Mouse (Mus musculus) midbrain, embryonic 11.5 days (tissue): ENCODE results near the gene Eif4e1b. TPM values are rescaled to one million over a fixed set of nuclear protein-coding genes. Genes with fewer than 3 reads are reported as not detected.

Source experiments
- ATAC-seq: fragments of 200-750 bp; cut with Nextera tagmentation; 2 replicates; pipeline ENCODE4 v1.8.0; 2017; ENCODE audit warnings: moderate TSS enrichment, moderate library complexity; ENCODE audit not compliant: low FRiP score
- DNase-seq: peaks from one replicate; pipeline ENCODE4 v3.0.0; 2015; ENCODE audit warnings: low spot score; ENCODE audit errors: missing footprints
- H3K27ac ChIP-seq: fragments of 300-500 bp; sonication (generic); 2 replicates; pipeline ENCODE4 v1.5.1; 2014; ENCODE audit warnings: low read depth, low read length
- H3K27me3 ChIP-seq: fragments of 300-500 bp; sonication (generic); 2 replicates; pipeline ENCODE4 v1.6.1; 2014; ENCODE audit warnings: mild to moderate bottlenecking, low read length, moderate library complexity, mixed read lengths; ENCODE audit not compliant: control insufficient read depth, insufficient read depth
- H3K36me3 ChIP-seq: fragments of 300-500 bp; sonication (generic); 2 replicates; pipeline ENCODE4 v1.6.1; 2014; ENCODE audit warnings: mild to moderate bottlenecking, low read length, moderate library complexity, mixed read lengths; ENCODE audit not compliant: control insufficient read depth, insufficient read depth
- H3K4me1 ChIP-seq: fragments of 300-500 bp; sonication (generic); 2 replicates; pipeline ENCODE4 v1.6.1; 2014; ENCODE audit warnings: low read length; ENCODE audit not compliant: control insufficient read depth, insufficient read depth
- H3K4me2 ChIP-seq: fragments of 300-500 bp; sonication (generic); 2 replicates; pipeline ENCODE4 v1.6.1; 2014; ENCODE audit warnings: mild to moderate bottlenecking, moderate library complexity
- H3K4me3 ChIP-seq: fragments of 300-500 bp; sonication (generic); 2 replicates; pipeline ENCODE4 v1.5.1; 2014; ENCODE audit warnings: low read depth, low read length
- H3K9ac ChIP-seq: fragments of 300-500 bp; sonication (generic); 2 replicates; pipeline ENCODE4 v1.6.1; 2014; ENCODE audit warnings: low read length
- H3K9me3 ChIP-seq: fragments of 300-500 bp; sonication (generic); 2 replicates; pipeline ENCODE4 v1.6.1; 2016; ENCODE audit warnings: low read length; ENCODE audit not compliant: control insufficient read depth
- WGBS: fragments of 180-500 bp; shearing (Covaris S2); extraction: QIAGEN DNeasy Blood & Tissue Kit; methylation state at CpG from one replicate; pipeline ENCODE4 v1.1.7; 2014; 5-methylcytosine and 5-hydroxymethylcytosine counted together
- polyA plus RNA-seq: library from polyadenylated mRNA; unstranded; fragments of >200 nt; fragmentation: Nextera tagmentation; extraction: Ambion mirVana; gene quantifications from 2 replicates; pipeline ENCODE4 v1.2.1, GENCODE M21; 2014

Eif4e1b gene
- polyA plus RNA-seq, 1 experiment from 2014 or later, result not detected

- H3K4me2 ChIP-seq, result no peak overlapping the region
- ATAC-seq, result 0 out of 2 replicates have a peak, but pooled peaks have one; percentile 24
Observed at GRCm38 (mm10) chr13:54806434-54806976, 22.7 kb downstream of the Eif4e1b start.

GRCm38 (mm10) chr13:54808067-54808466 is 24.3 kb downstream of the Eif4e1b start:
- Histone ChIP-seq H3K9me3 (no peaks in the 10 kb centered on the region), H3K9ac (no peak overlapping the region), H3K4me2 (no peak overlapping the region), H3K36me3 (no peaks in the 10 kb centered on the region), H3K27me3 (no peaks in the 10 kb centered on the region; the same call in 1 of the 2 replicates), H3K4me1 (0 out of 2 replicates have a peak, but pooled peaks cover 2% of the 10 kb centered on the region), H3K4me3 (no peak overlapping the region), H3K27ac (no peak overlapping the region)
- no peak for DNase-seq
- WGBS, result 83% methylated on average over 12 of the region's 12 CpGs
- ATAC-seq, result no peak

More at GRCm38 (mm10) chr13:54806434-54806976, 22.7 kb downstream of the Eif4e1b start:
- Histone ChIP-seq H3K36me3 (no peaks in the 10 kb centered on the region), H3K27ac (no peak overlapping the region), H3K9ac (no peak overlapping the region), H3K4me1 (0 out of 2 replicates have a peak, but pooled peaks cover 2% of the 10 kb centered on the region), H3K4me3 (no peak overlapping the region), H3K27me3 (no peaks in the 10 kb centered on the region; the same call in 1 of the 2 replicates), H3K9me3 (no peaks in the 10 kb centered on the region)
- 21% methylated on average over 13 of the region's 13 CpGs for WGBS
- no peak for DNase-seq

- H3K4me3 ChIP-seq, result no peak overlapping the region
- DNase-seq (no peak), ATAC-seq (no peak)
- H3K36me3 ChIP-seq, result no peaks in the 10 kb centered on the region
- no peaks in the 10 kb centered on the region; the same call in 1 of the 2 replicates for H3K27me3 ChIP-seq
- no peak overlapping the region for H3K9ac ChIP-seq
- H3K4me2 ChIP-seq, result no peak overlapping the region
- H3K4me1 ChIP-seq, result 0 out of 2 replicates have a peak, but pooled peaks cover 2% of the 10 kb centered on the region
- 77% methylated on average over 7 of the region's 7 CpGs for WGBS
- H3K9me3 ChIP-seq, result no peaks in the 10 kb centered on the region
- H3K27ac ChIP-seq, result no peak overlapping the region
Observed at GRCm38 (mm10) chr13:54811476-54811875, 27.7 kb downstream of the Eif4e1b start.

- Histone ChIP-seq H3K9me3 (no peaks in the 10 kb centered on the region), H3K36me3 (no peaks in the 10 kb centered on the region), H3K9ac (no peak overlapping the region), H3K27ac (no peak overlapping the region), H3K27me3 (no peaks in the 10 kb centered on the region), H3K4me1 (peaks cover 3% of the 10 kb centered on the region; the same call in 1 of the 2 replicates), H3K4me2 (no peak overlapping the region), H3K4me3 (no peak overlapping the region)
- ATAC-seq, result no peak
- WGBS, result 89% methylated on average over 9 of the region's 9 CpGs
- no peak for DNase-seq
Observed at GRCm38 (mm10) chr13:54813381-54813780, 29.6 kb downstream of the Eif4e1b start.

GRCm38 (mm10) chr13:54818399-54819254 is 34.8 kb downstream of the Eif4e1b start:
- Histone ChIP-seq H3K9ac (peak overlapping the region; percentile 16; the same call in 1 of the 2 replicates), H3K4me1 (peaks cover 3% of the 10 kb centered on the region; the same call in 1 of the 2 replicates), H3K27ac (0 out of 2 replicates have a peak overlapping the region, but pooled peaks have one; percentile 14), H3K36me3 (no peaks in the 10 kb centered on the region), H3K9me3 (no peaks in the 10 kb centered on the region), H3K4me2 (peak overlapping the region; percentile 5), H3K27me3 (no peaks in the 10 kb centered on the region), H3K4me3 (no peak overlapping the region)
- no peak for DNase-seq
- 11% methylated on average over 16 of the region's 17 CpGs for WGBS
- ATAC-seq, result 0 out of 2 replicates have a peak, but pooled peaks have one; percentile 22

- no peaks in the 10 kb centered on the region for H3K36me3 ChIP-seq
- no peak overlapping the region for H3K9ac ChIP-seq
- no peaks in the 10 kb centered on the region for H3K27me3 ChIP-seq
- H3K27ac ChIP-seq, result no peak overlapping the region
- H3K9me3 ChIP-seq, result no peaks in the 10 kb centered on the region
- H3K4me2 ChIP-seq, result no peak overlapping the region
- DNase-seq, result no peak
- peaks cover 11% of the 10 kb centered on the region for H3K4me1 ChIP-seq
- ATAC-seq, result no peak
- 80% methylated on average over 4 of the region's 4 CpGs for WGBS
- H3K4me3 ChIP-seq, result no peak overlapping the region
Observed at GRCm38 (mm10) chr13:54821106-54821505, 37.3 kb downstream of the Eif4e1b start.

- no peak overlapping the region for H3K4me3 ChIP-seq
- WGBS, result 79% methylated on average over 2 of the region's 2 CpGs
- H3K36me3 ChIP-seq, result no peaks in the 10 kb centered on the region
- ATAC-seq (no peak), DNase-seq (no peak)
- no peak overlapping the region for H3K27ac ChIP-seq
- H3K27me3 ChIP-seq, result no peaks in the 10 kb centered on the region
- peaks cover 11% of the 10 kb centered on the region for H3K4me1 ChIP-seq
- no peak overlapping the region for H3K4me2 ChIP-seq
- H3K9me3 ChIP-seq, result no peaks in the 10 kb centered on the region
- no peak overlapping the region for H3K9ac ChIP-seq
Observed at GRCm38 (mm10) chr13:54821931-54822330, 38.1 kb downstream of the Eif4e1b start.

- ATAC-seq, result peak; percentile 38; the same call in 1 of the 2 replicates
- Histone ChIP-seq H3K27ac (no peak overlapping the region), H3K4me3 (0 out of 2 replicates have a peak overlapping the region, but pooled peaks have one; percentile 13)
Observed at GRCm38 (mm10) chr13:54824111-54824931, 40.5 kb downstream of the Eif4e1b start.

More at GRCm38 (mm10) chr13:54824111-54824931, 40.5 kb downstream of the Eif4e1b start:
- Histone ChIP-seq H3K27me3 (no peaks in the 10 kb centered on the region), H3K36me3 (no peaks in the 10 kb centered on the region), H3K4me1 (peaks cover 8% of the 10 kb centered on the region), H3K9ac (no peak overlapping the region), H3K4me2 (peak overlapping the region; percentile 29), H3K9me3 (no peaks in the 10 kb centered on the region)
- 18% methylated on average over 25 of the region's 25 CpGs for WGBS
- peak; percentile 87 for DNase-seq
